ENCODE assay signal across 17 mouse cellular contexts in genomic region chr10:105532747-105533146, GRCm38 (mm10). TPM values are rescaled to one million over a fixed set of nuclear protein-coding genes. Genes with fewer than 3 reads are reported as not detected.
A peak's percentile ranks its signal among the peaks of the same experiment; 100 is the strongest.
DNase-seq lines count a peak whose midpoint lies in the region; ATAC-seq lines count a peak whose summit lies in the region.
"Had no signal": no experiment of that assay in that cellular context is flagged by ENCODE, and none has a peak within 500 bp of the region (broad histone marks: within the 10 kb centered on the region; RNA-seq: fewer than 3 reads in every experiment).

No protein-coding gene starts in this region.

- DNase-seq in heart, adult 9 months (ENCODE audit: low spot score in 2 of 2) = no peak
- DNase-seq in testis, postnatal 10 days (ENCODE audit: low spot score) = peak; percentile 43
- no peak for DNase-seq in testis, postnatal 14 days (ENCODE audit: low spot score)
- DNase-seq in cerebellum, adult 11-12 months = no peak
- DNase-seq: cerebellum, postnatal 14 days; gastrocnemius, adult 2 months; retina, postnatal 1 day; thymus, postnatal 14 days had no signal

- WGBS in heart, embryonic 12.5 days = 39% methylated on average over 7 of the region's 7 CpGs
- WGBS in intestine, embryonic 16.5 days = 62% methylated on average over 7 of the region's 7 CpGs

- H3K4me1 ChIP-seq in heart, embryonic 12.5 days (replicated peaks) = peaks cover 27% of the 10 kb centered on the region
- peaks cover 13% of the 10 kb centered on the region for H3K4me1 ChIP-seq in intestine, embryonic 16.5 days (ENCODE audit: control insufficient read depth, insufficient read depth, low read length)

- no peaks in the 10 kb centered on the region for H3K36me3 ChIP-seq in heart, embryonic 12.5 days
- H3K36me3 ChIP-seq in intestine, embryonic 16.5 days (ENCODE audit: control insufficient read depth, insufficient read depth, low read length) = no peaks in the 10 kb centered on the region
- H3K36me3 ChIP-seq: hindbrain, embryonic 10.5 days had no signal

- H3K9ac ChIP-seq in heart, embryonic 12.5 days = no peak overlapping the region
- H3K9ac ChIP-seq in intestine, embryonic 16.5 days (ENCODE audit: low read depth, low read length) = no peak overlapping the region
- H3K9ac ChIP-seq: forebrain, embryonic 13.5 days had no signal

- no peaks in the 10 kb centered on the region for H3K27me3 ChIP-seq in heart, embryonic 12.5 days (replicated peaks)
- H3K27me3 ChIP-seq in intestine, embryonic 16.5 days (replicated peaks; ENCODE audit: control insufficient read depth, insufficient read depth, low read length) = no peaks in the 10 kb centered on the region
- H3K27me3 ChIP-seq: forebrain, embryonic 13.5 days; Patski had no signal

- no peak overlapping the region for H3K27ac ChIP-seq in heart, embryonic 12.5 days (ENCODE audit: poor library complexity, severe bottlenecking)
- H3K27ac ChIP-seq in intestine, embryonic 16.5 days (ENCODE audit: low read length) = no peak overlapping the region
- H3K27ac ChIP-seq: forebrain, embryonic 13.5 days; gastrocnemius, adult 2 months; hindbrain, embryonic 10.5 days; kidney, postnatal 0 days had no signal

- no peaks in the 10 kb centered on the region for H3K9me3 ChIP-seq in heart, embryonic 12.5 days (replicated peaks)
- H3K9me3 ChIP-seq in intestine, embryonic 16.5 days (ENCODE audit: control insufficient read depth, low read length) = no peaks in the 10 kb centered on the region
- H3K9me3 ChIP-seq: forebrain, embryonic 13.5 days; hindbrain, embryonic 10.5 days had no signal

- 0 out of 2 replicates have a peak, but pooled peaks have one; percentile 42 for ATAC-seq in heart, embryonic 12.5 days (ENCODE audit: insufficient number of reproducible peaks, low FRiP score)
- peak; percentile 42; the same call in 1 of the 2 replicates for ATAC-seq in intestine, embryonic 16.5 days
- ATAC-seq in frontal cortex, adult (ENCODE audit: low TSS enrichment) = no peak
- ATAC-seq: Patski had no signal

- H3K4me3 ChIP-seq in heart, embryonic 12.5 days = no peak overlapping the region
- H3K4me3 ChIP-seq in intestine, embryonic 16.5 days (ENCODE audit: low read length) = no peak overlapping the region
- H3K4me3 ChIP-seq: forebrain, embryonic 13.5 days; gastrocnemius, adult 2 months; hindbrain, embryonic 10.5 days had no signal

- peak overlapping the region; percentile 13; the same call in 1 of the 2 replicates for H3K4me2 ChIP-seq in heart, embryonic 12.5 days
- H3K4me2 ChIP-seq in intestine, embryonic 16.5 days (ENCODE audit: low read depth, low read length) = no peak overlapping the region
- H3K4me2 ChIP-seq: forebrain, embryonic 13.5 days; liver, embryonic 11.5 days; midbrain, embryonic 11.5 days had no signal

RNA-seq across cellular contexts. Expression of gene Tmtc2, which starts 41.5 kb away (rescaled TPM):
- polyA plus RNA-seq in heart, embryonic 12.5 days (2016; fragmentation: Nextera tagmentation; extraction: Ambion mirVana) = 7.0 and 7.6 TPM in 2 replicates
- polyA plus RNA-seq in intestine, embryonic 16.5 days (2015; fragmentation: Nextera tagmentation; extraction: Ambion mirVana) = 5.4 and 5.8 TPM in 2 replicates
